Mouse (Mus musculus) cerebellum, adult 2 months (tissue): ENCODE measurements at regions not wholly inside any gene's neighbourhood (a gene's known extent, or its start where the extent isn't known, plus 50 kb on each side); places are given as distances from the start of the nearest gene placed in this dataset.

Source experiments
- CTCF ChIP-seq: fragments of 200-500 bp; IDR thresholded peaks from 2 replicates; pipeline ENCODE4 v1.5.1; 2011; ENCODE audit warnings: low read depth, mild to moderate bottlenecking, control low read depth, low read length, moderate library complexity, borderline replicate concordance; ENCODE audit not compliant: insufficient read depth
- POLR2A ChIP-seq: fragments of 200-500 bp; IDR thresholded peaks from 2 replicates; pipeline ENCODE4 v1.6.1; 2011; ENCODE audit warnings: low read length, control low read depth, borderline replicate concordance; ENCODE audit not compliant: insufficient read depth

GRCm38 (mm10) chr1:77176516-77176915, 338.4 kb downstream of the Epha4 start:
- TF ChIP-seq POLR2A (no peak), CTCF (no peak)
